Mouse (Mus musculus) liver, embryonic 14.5 days (tissue): Measurements from ENCODE around the gene Scarf2. TPM values are rescaled to one million over a fixed set of nuclear protein-coding genes. Genes with fewer than 3 reads are reported as not detected.

Source experiments
- ATAC-seq: fragments of 200-750 bp; cut with Nextera tagmentation; 2 replicates; pipeline ENCODE4 v1.8.0; 2017; ENCODE audit warnings: moderate number of reproducible peaks, mild to moderate bottlenecking, moderate library complexity; ENCODE audit not compliant: insufficient read depth
- DNase-seq, 3 experiments: peaks; one replicate each; pipeline ENCODE4 v3.0.0-alpha.2; 2012 to 2013; ENCODE audit warnings: low read depth in 3 of 3, low spot score in 3 of 3
- H3K27ac ChIP-seq: fragments of 300-500 bp; sonication (generic); 2 replicates; pipeline ENCODE4 v1.5.1; 2014; ENCODE audit warnings: moderate library complexity, mild to moderate bottlenecking, control low read depth, inconsistent platforms
- H3K27me3 ChIP-seq: fragments of 300-500 bp; sonication (generic); 2 replicates; pipeline ENCODE4 v1.6.1; 2014; ENCODE audit warnings: mild to moderate bottlenecking, low read length, moderate library complexity; ENCODE audit not compliant: control insufficient read depth, insufficient read depth
- H3K36me3 ChIP-seq: fragments of 300-500 bp; sonication (generic); replicated peaks from 2 replicates; pipeline ENCODE4 v1.6.1; 2014; ENCODE audit warnings: low read depth; ENCODE audit not compliant: control insufficient read depth, insufficient read depth
- H3K4me1 ChIP-seq, 2 experiments: fragments of 200-500 bp in 1 of 2; fragments of 300-500 bp in 1 of 2; sonication (generic) in 1 of 2; replicated peaks; 2 replicates each; pipeline ENCODE4 v1.6.1; 2012 to 2014; ENCODE audit warnings: antibody characterized with exemption in 1 of 2, inconsistent platforms in 1 of 2, low read length in 1 of 2; ENCODE audit not compliant: control insufficient read depth in 2 of 2, insufficient read depth in 2 of 2
- H3K4me2 ChIP-seq: fragments of 300-500 bp; sonication (generic); 2 replicates; pipeline ENCODE4 v1.6.1; 2014; ENCODE audit warnings: low read depth, mild to moderate bottlenecking, control low read depth, moderate library complexity
- H3K4me3 ChIP-seq, 2 experiments: fragments of 200-500 bp in 1 of 2; fragments of 300-500 bp in 1 of 2; sonication (generic) in 1 of 2; 2 replicates each; pipeline ENCODE4 v1.5.1; 2012 to 2014; ENCODE audit warnings: low read depth in 2 of 2, low read length in 2 of 2, mild to moderate bottlenecking in 2 of 2, control low read depth in 1 of 2, inconsistent platforms in 1 of 2, moderate library complexity in 1 of 2; ENCODE audit not compliant: insufficient read depth in 1 of 2
- H3K9ac ChIP-seq: fragments of 300-500 bp; sonication (generic); replicated peaks from 2 replicates; pipeline ENCODE4 v1.6.1; 2014; ENCODE audit warnings: mild to moderate bottlenecking, control low read depth, moderate library complexity
- H3K9me3 ChIP-seq: fragments of 300-500 bp; sonication (generic); 2 replicates; pipeline ENCODE4 v1.6.1; 2016; ENCODE audit warnings: low read length, mixed read lengths; ENCODE audit not compliant: control insufficient read depth
- CTCF ChIP-seq: IDR thresholded peaks from 2 replicates; pipeline ENCODE4 v1.5.1; 2016; ENCODE audit warnings: antibody characterized with exemption, low read depth, control low read depth
- EP300 ChIP-seq: IDR thresholded peaks from 2 replicates; pipeline ENCODE4 v1.6.1; 2016; ENCODE audit warnings: antibody characterized with exemption, low read depth
- WGBS: fragments of 180-500 bp; shearing (Covaris S2); extraction: QIAGEN DNeasy Blood & Tissue Kit; methylation state at CpG from one replicate; pipeline ENCODE4 v1.1.7; 2014; ENCODE audit not compliant: insufficient replicate concordance; 5-methylcytosine and 5-hydroxymethylcytosine counted together
- polyA plus RNA-seq, 2 experiments: library from polyadenylated mRNA; depleted of rRNA in 1 of 2; stranded (reverse) in 1 of 2; unstranded in 1 of 2; fragments of >200 nt; fragmentation: Nextera tagmentation in 1 of 2; extraction: Ambion mirVana in 1 of 2; gene quantifications; 2 replicates each; pipeline versions ENCODE4 v1.2.1 to v1.2.3; 2012 to 2014

The Scarf2 gene
- polyA plus RNA-seq, 2 experiments, result 0.51 to 3.4 TPM

GRCm38 (mm10) chr16:17759344-17759773 is 37.7 kb upstream of the Scarf2 start, which contains the start of gene Klhl22:
TSS of gene Klhl22 (plus strand) at chr16:17759618.
- no peaks in the 10 kb centered on the region for H3K36me3 ChIP-seq
- peak within 1 kb of the TSS; percentile 60 for H3K9ac ChIP-seq
- peak within 1 kb of the TSS; percentile 67 for H3K4me2 ChIP-seq
- H3K27me3 ChIP-seq, result no peaks in the 10 kb centered on the region
- ATAC-seq (peak; percentile 75), DNase-seq (peak; percentile 43 to 50 (median 47))
- WGBS, result 0% methylated on average over 26 of the region's 28 CpGs
- no peak within 1 kb of the TSS for H3K27ac ChIP-seq
- peak within 1 kb of the TSS; percentile 51 to 54 for H3K4me3 ChIP-seq
- peaks cover 18 to 25% of the 10 kb centered on the region in 2 experiments for H3K4me1 ChIP-seq
- no peaks in the 10 kb centered on the region for H3K9me3 ChIP-seq
- TF ChIP-seq EP300 (no peak), CTCF (no peak)

GRCm38 (mm10) chr16:17759813-17760321 is 37.2 kb upstream of the Scarf2 start:
- no peaks in the 10 kb centered on the region for H3K27me3 ChIP-seq
- peak overlapping the region; percentile 60 for H3K9ac ChIP-seq
- 2% methylated on average over 53 of the region's 54 CpGs for WGBS
- H3K9me3 ChIP-seq, result no peaks in the 10 kb centered on the region
- peak overlapping the region; percentile 49 to 54 for H3K4me3 ChIP-seq
- peaks cover 18 to 25% of the 10 kb centered on the region in 2 experiments for H3K4me1 ChIP-seq
- no peak for TF ChIP-seq EP300
- TF ChIP-seq CTCF, result no peak
- DNase-seq (no peak), ATAC-seq (peak; percentile 41; the same call in 1 of the 2 replicates)
- H3K4me2 ChIP-seq, result peak overlapping the region; percentile 67
- no peaks in the 10 kb centered on the region for H3K36me3 ChIP-seq
- no peak overlapping the region for H3K27ac ChIP-seq

GRCm38 (mm10) chr16:17760657-17761056 is 36.4 kb upstream of the Scarf2 start:
- Histone ChIP-seq H3K36me3 (no peaks in the 10 kb centered on the region), H3K27ac (peak overlapping the region; percentile 53), H3K4me3 (peak overlapping the region in 1 of 2 experiments; percentile 54; a peak in 2 of 4 replicates), H3K9ac (no peak overlapping the region), H3K4me2 (peak overlapping the region; percentile 67), H3K27me3 (no peaks in the 10 kb centered on the region), H3K4me1 (peaks cover 18 to 25% of the 10 kb centered on the region in 2 experiments), H3K9me3 (no peaks in the 10 kb centered on the region)
- ATAC-seq (peak; percentile 67), DNase-seq (peak in 2 of 3 experiments; percentile 49 to 55)
- TF ChIP-seq CTCF, result peak; percentile 95
- no peak for TF ChIP-seq EP300
- WGBS, result 21% methylated on average over 8 of the region's 8 CpGs

GRCm38 (mm10) chr16:17761074-17761473 is 36.0 kb upstream of the Scarf2 start:
- WGBS, result 5% methylated on average over 1 of the region's 1 CpGs
- H3K9ac ChIP-seq, result no peak overlapping the region

GRCm38 (mm10) chr16:17764108-17764511 is 33.0 kb upstream of the Scarf2 start:
- Histone ChIP-seq H3K4me3 (no peak overlapping the region), H3K9ac (no peak overlapping the region; the same call in 1 of the 2 replicates), H3K27me3 (no peaks in the 10 kb centered on the region), H3K36me3 (no peaks in the 10 kb centered on the region), H3K9me3 (no peaks in the 10 kb centered on the region), H3K27ac (no peak overlapping the region), H3K4me2 (peak overlapping the region; percentile 28; the same call in 1 of the 2 replicates), H3K4me1 (peaks cover 22 to 28% of the 10 kb centered on the region in 2 experiments)
- DNase-seq (no peak), ATAC-seq (no peak; the same call in 1 of the 2 replicates)
- 39% methylated on average over 4 of the region's 4 CpGs for WGBS
- TF ChIP-seq EP300 (no peak; the same call in 1 of the 2 replicates), CTCF (no peak)

More at GRCm38 (mm10) chr16:17761074-17761473, 36.0 kb upstream of the Scarf2 start:
- no peaks in the 10 kb centered on the region for H3K36me3 ChIP-seq
- H3K4me2 ChIP-seq, result peak overlapping the region; percentile 67
- DNase-seq (peak in 1 of 3 experiments; percentile 54), ATAC-seq (peak; percentile 70)
- H3K27ac ChIP-seq, result peak overlapping the region; percentile 53
- no peaks in the 10 kb centered on the region for H3K9me3 ChIP-seq
- no peaks in the 10 kb centered on the region for H3K27me3 ChIP-seq
- H3K4me3 ChIP-seq, result no peak overlapping the region
- TF ChIP-seq EP300, result peak; percentile 55
- no peak for TF ChIP-seq CTCF
- peaks cover 18 to 25% of the 10 kb centered on the region in 2 experiments for H3K4me1 ChIP-seq
